ENCODE assay signal across 11 mouse cellular contexts in genomic region chr4:133159646-133160045, GRCm38 (mm10). TPM values are rescaled to one million over a fixed set of nuclear protein-coding genes. Genes with fewer than 3 reads are reported as not detected.
DNase-seq lines count a peak whose midpoint lies in the region; ATAC-seq and TF ChIP-seq lines count a peak whose summit lies in the region.
"Had no signal": no experiment of that assay in that cellular context is flagged by ENCODE, and none has a peak within 500 bp of the region (broad histone marks: within the 10 kb centered on the region; RNA-seq: fewer than 3 reads in every experiment).

No protein-coding gene starts in this region.

- no peaks in the 10 kb centered on the region for H3K9me3 ChIP-seq in heart, embryonic 13.5 days
- no peaks in the 10 kb centered on the region for H3K9me3 ChIP-seq in heart, embryonic 10.5 days
- no peaks in the 10 kb centered on the region for H3K9me3 ChIP-seq in MEL (replicated peaks; ENCODE audit: insufficient read depth, low read length)
- H3K9me3 ChIP-seq in midbrain, embryonic 16.5 days (replicated peaks; ENCODE audit: control insufficient read depth, low read length, poor library complexity, severe bottlenecking), result no peaks in the 10 kb centered on the region
- H3K9me3 ChIP-seq: hindbrain, embryonic 15.5 days had no signal

- 0 out of 4 replicates have a peak, but pooled peaks of 1 of the 2 experiments have one; percentile 16 for TF ChIP-seq EP300 in MEL (IDR thresholded peaks at IDR 0.05; ENCODE audit: low read depth in 1 of 2, low read length in 2 of 2)

- TF ChIP-seq POLR2A in MEL (IDR thresholded peaks at IDR 0.05; ENCODE audit: control insufficient read depth in 1 of 2, insufficient read depth in 1 of 2, low read depth in 1 of 2, low read length in 2 of 2, poor library complexity in 1 of 2), result no peak

- TF ChIP-seq RAD21 in MEL (IDR thresholded peaks at IDR 0.05; ENCODE audit: low read depth, low read length), result no peak

- 79% methylated on average over 4 of the region's 4 CpGs for WGBS in heart, embryonic 13.5 days
- WGBS in heart, embryonic 10.5 days, result 86% methylated on average over 4 of the region's 4 CpGs
- 19% methylated on average over 4 of the region's 4 CpGs for WGBS in macrophage (ENCODE audit: missing documents)
- WGBS in midbrain, embryonic 16.5 days, result 55% methylated on average over 4 of the region's 4 CpGs

- no peak overlapping the region for H3K9ac ChIP-seq in heart, embryonic 13.5 days
- no peak overlapping the region for H3K9ac ChIP-seq in MEL (ENCODE audit: control insufficient read depth, low read depth, low read length, poor library complexity, severe bottlenecking)
- H3K9ac ChIP-seq in midbrain, embryonic 16.5 days (ENCODE audit: low read depth, low read length), result no peak overlapping the region
- H3K9ac ChIP-seq: hindbrain, embryonic 15.5 days had no signal

- ATAC-seq in heart, embryonic 13.5 days (ENCODE audit: extremely low read depth, insufficient number of reproducible peaks, low FRiP score, low TSS enrichment), result no peak
- ATAC-seq in midbrain, embryonic 16.5 days, result no peak
- no peak for ATAC-seq in inflammation-experienced regulatory T-cells, adult 6 months

- peak overlapping the region; percentile 50 for H3K27ac ChIP-seq in heart, embryonic 13.5 days (replicated peaks)
- H3K27ac ChIP-seq in heart, embryonic 10.5 days, result no peak overlapping the region
- H3K27ac ChIP-seq in MEL (ENCODE audit: control insufficient read depth, low read depth, low read length) (0 out of 2 replicates have a peak overlapping the region, but pooled peaks have one; percentile 17), macrophage (peak overlapping the region; percentile 91)
- H3K27ac ChIP-seq in midbrain, embryonic 16.5 days (ENCODE audit: low read length), result no peak overlapping the region
- H3K27ac ChIP-seq: hindbrain, embryonic 15.5 days had no signal

- H3K36me3 ChIP-seq in heart, embryonic 13.5 days, result peaks cover 32% of the 10 kb centered on the region
- H3K36me3 ChIP-seq in heart, embryonic 10.5 days, result peaks cover 14% of the 10 kb centered on the region
- H3K36me3 ChIP-seq in MEL (ENCODE audit: control insufficient read depth in 1 of 2, insufficient read depth in 2 of 2, low read length in 2 of 2), result peaks cover 5 to 11% of the 10 kb centered on the region in 2 experiments
- H3K36me3 ChIP-seq in macrophage (ENCODE audit: inconsistent target), result no peaks in the 10 kb centered on the region
- no peaks in the 10 kb centered on the region; the same call in 1 of the 2 replicates for H3K36me3 ChIP-seq in midbrain, embryonic 16.5 days (ENCODE audit: control insufficient read depth, insufficient read depth, low read length)
- H3K36me3 ChIP-seq: hindbrain, embryonic 15.5 days had no signal

- H3K4me3 ChIP-seq in heart, embryonic 13.5 days, result no peak overlapping the region
- H3K4me3 ChIP-seq in heart, embryonic 10.5 days, result no peak overlapping the region
- H3K4me3 ChIP-seq in MEL (ENCODE audit: control insufficient read depth in 1 of 2, insufficient read depth in 1 of 2, low read depth in 2 of 2, low read length in 2 of 2) (no peak overlapping the region), macrophage (ENCODE audit: inconsistent target) (no peak overlapping the region)
- no peak overlapping the region for H3K4me3 ChIP-seq in midbrain, embryonic 16.5 days (ENCODE audit: low read depth, low read length)
- H3K4me3 ChIP-seq: hindbrain, embryonic 15.5 days had no signal

- no peaks in the 10 kb centered on the region for H3K27me3 ChIP-seq in heart, embryonic 13.5 days (replicated peaks)
- H3K27me3 ChIP-seq in heart, embryonic 10.5 days (ENCODE audit: insufficient read depth, poor library complexity, severe bottlenecking), result no peaks in the 10 kb centered on the region
- H3K27me3 ChIP-seq in MEL (ENCODE audit: control insufficient read depth in 1 of 2, insufficient read depth in 2 of 2, low read length in 2 of 2), result no peaks in the 10 kb centered on the region
- no peaks in the 10 kb centered on the region for H3K27me3 ChIP-seq in midbrain, embryonic 16.5 days (ENCODE audit: control insufficient read depth, insufficient read depth, low read depth, low read length)
- H3K27me3 ChIP-seq: hindbrain, embryonic 15.5 days had no signal

- no peak for DNase-seq in heart, embryonic 10.5 days (ENCODE audit: low spot score)
- DNase-seq in 416B (ENCODE audit: low read depth) (peak; percentile 56), MEL (ENCODE audit: low read depth, low spot score) (peak; percentile 70)

- peaks cover 54% of the 10 kb centered on the region for H3K4me1 ChIP-seq in heart, embryonic 13.5 days
- peaks cover 32% of the 10 kb centered on the region for H3K4me1 ChIP-seq in heart, embryonic 10.5 days
- peaks cover 5 to 10% of the 10 kb centered on the region in 2 experiments; a peak in 3 of 4 replicates for H3K4me1 ChIP-seq in MEL (ENCODE audit: control insufficient read depth in 1 of 2, insufficient read depth in 2 of 2, low read length in 2 of 2)
- peaks cover 4% of the 10 kb centered on the region; the same call in 1 of the 2 replicates for H3K4me1 ChIP-seq in midbrain, embryonic 16.5 days (ENCODE audit: control insufficient read depth, insufficient read depth, low read length)
- H3K4me1 ChIP-seq: hindbrain, embryonic 15.5 days had no signal

- H3K79me2 ChIP-seq in MEL (ENCODE audit: control insufficient read depth, insufficient read depth, low read length, poor library complexity) (peaks cover 17% of the 10 kb centered on the region; the same call in 1 of the 2 replicates), macrophage (ENCODE audit: inconsistent target) (peaks cover 95% of the 10 kb centered on the region)

- TF ChIP-seq CTCF in MEL (IDR thresholded peaks at IDR 0.05 in 2 of 3, conservative IDR thresholded peaks at IDR 0.05 in 1 of 3; ENCODE audit: control insufficient read depth in 1 of 3, insufficient read depth in 1 of 3, low read depth in 2 of 3, low read length in 3 of 3, poor library complexity in 1 of 3, severe bottlenecking in 1 of 3), result no peak

- H3K4me2 ChIP-seq in heart, embryonic 13.5 days, result no peak overlapping the region
- no peak overlapping the region for H3K4me2 ChIP-seq in midbrain, embryonic 16.5 days (ENCODE audit: low read length)
- H3K4me2 ChIP-seq: hindbrain, embryonic 15.5 days had no signal

TF ChIP-seq in MEL, 35 proteins besides CTCF, POLR2A, EP300 and RAD21:
- TF ChIP-seq ZC3H11A (IDR thresholded peaks at IDR 0.05; ENCODE audit: low read depth, low read length) (no peak), MYC (IDR thresholded peaks at IDR 0.05; ENCODE audit: low read depth, low read length) (peak; percentile 46; the same call in 1 of the 2 replicates), SIN3A (IDR thresholded peaks at IDR 0.05; ENCODE audit: low read length) (peak; percentile 44; the same call in 1 of the 2 replicates), MXI1 (IDR thresholded peaks at IDR 0.05; ENCODE audit: low read depth, low read length) (peak; percentile 56), MAZ (IDR thresholded peaks at IDR 0.05; ENCODE audit: low read depth, low read length) (no peak), MAX (IDR thresholded peaks at IDR 0.05; ENCODE audit: low read length) (no peak)

RNA-seq across cellular contexts. Expression of gene Wasf2, which starts 29.3 kb away (rescaled TPM):
- 64.6 and 72.7 TPM in 2 replicates for polyA plus RNA-seq in heart, embryonic 13.5 days (2015; fragmentation: Nextera tagmentation; extraction: Ambion mirVana)
- 51.1 and 58.5 TPM in 2 replicates for polyA plus RNA-seq in heart, embryonic 10.5 days (2016; fragmentation: Nextera tagmentation; extraction: Ambion mirVana)
- total RNA-seq in MEL (2012; rRNA removed), result 16.4 and 18.4 TPM in 2 replicates
- polyA plus RNA-seq in MEL (2012; ENCODE audit: insufficient read depth in 1 of 2, insufficient read length in 2 of 2, low read depth in 1 of 2, low replicate concordance in 2 of 2, missing spikeins in 1 of 2), result 10 to 100 TPM in 1 of 2 experiments, not detected in 1; 53.7 TPM
- 100 to 1,000 TPM in 21 of 26 experiments, 10 to 100 TPM in 5; 72.9 to 153 (median 117) TPM for total RNA-seq in macrophage (2018; cell fraction: chromatin; rRNA removed)
- total RNA-seq in macrophage (2018; cell fraction: cytosol; rRNA removed), result 100 to 1,000 TPM; 107 to 139 (median 117) TPM
- total RNA-seq in macrophage (2018; cell fraction: nucleus; rRNA removed), result 100 to 1,000 TPM in 13 of 26 experiments, 10 to 100 TPM in 13; 73.3 to 148 (median 98.6) TPM
- 68.1 to 117 TPM (median 91.5 TPM) in 3 replicates for polyA plus RNA-seq in macrophage (2018)
- polyA plus RNA-seq in midbrain, embryonic 16.5 days (2015; fragmentation: Nextera tagmentation; extraction: Ambion mirVana), result 20.1 and 27.1 TPM in 2 replicates
- polyA plus RNA-seq in inflammation-experienced regulatory T-cells, adult 6 months (2017; shearing (Covaris generic)), result 100 to 1,000 TPM in 1 of 3 experiments, 10 to 100 TPM in 2; 70.4 to 110 (median 79.7) TPM

RNA-seq across cellular contexts. Expression of gene Cd164l2, which starts 52.3 kb away (rescaled TPM):
- polyA plus RNA-seq in heart, embryonic 13.5 days (2015; fragmentation: Nextera tagmentation; extraction: Ambion mirVana), result 0.56 and 0.57 TPM in 2 replicates
- 0.39 and 1.3 TPM in 2 replicates for polyA plus RNA-seq in heart, embryonic 10.5 days (2016; fragmentation: Nextera tagmentation; extraction: Ambion mirVana)
- not detected in 2 replicates for total RNA-seq in MEL (2012; rRNA removed)
- polyA plus RNA-seq in MEL (2012; ENCODE audit: insufficient read depth in 1 of 2, insufficient read length in 2 of 2, low read depth in 1 of 2, low replicate concordance in 2 of 2, missing spikeins in 1 of 2) (not detected), macrophage (2018) (not detected in 3 replicates)
- not detected for total RNA-seq in macrophage (2018; cell fraction: chromatin; rRNA removed)
- not detected for total RNA-seq in macrophage (2018; cell fraction: cytosol; rRNA removed)
- total RNA-seq in macrophage (2018; cell fraction: nucleus; rRNA removed), result 1 to 10 TPM in 1 of 26 experiments, under 1 TPM in 2, not detected in 23; 0.85 to 3.4 (median 0.88) TPM
- 3.8 and 4.1 TPM in 2 replicates for polyA plus RNA-seq in midbrain, embryonic 16.5 days (2015; fragmentation: Nextera tagmentation; extraction: Ambion mirVana)
- polyA plus RNA-seq in inflammation-experienced regulatory T-cells, adult 6 months (2017; shearing (Covaris generic)), result not detected
- polyA plus RNA-seq: forebrain, embryonic 11.5 days had no signal

RNA-seq across cellular contexts. Expression of gene Gpr3, which starts 52.7 kb away (rescaled TPM):
- polyA plus RNA-seq in heart, embryonic 13.5 days (2015; fragmentation: Nextera tagmentation; extraction: Ambion mirVana), result 0.14 and 0.28 TPM in 2 replicates
- 0.09 and 0.18 TPM in 2 replicates for polyA plus RNA-seq in heart, embryonic 10.5 days (2016; fragmentation: Nextera tagmentation; extraction: Ambion mirVana)
- total RNA-seq in MEL (2012; rRNA removed), result 0.08 TPM in 1 of 2 replicates, not detected in the other
- under 1 TPM in 1 of 2 experiments, not detected in 1; 0.35 TPM for polyA plus RNA-seq in MEL (2012; ENCODE audit: insufficient read depth in 1 of 2, insufficient read length in 2 of 2, low read depth in 1 of 2, low replicate concordance in 2 of 2, missing spikeins in 1 of 2)
- total RNA-seq in macrophage (2018; cell fraction: chromatin; rRNA removed), result not detected
- total RNA-seq in macrophage (2018; cell fraction: cytosol; rRNA removed), result under 1 TPM in 1 of 26 experiments, not detected in 25; 0.07 TPM
- total RNA-seq in macrophage (2018; cell fraction: nucleus; rRNA removed), result under 1 TPM in 1 of 26 experiments, not detected in 25; 0.59 TPM
- polyA plus RNA-seq in macrophage (2018), result not detected in 3 replicates
- 1.5 and 2.0 TPM in 2 replicates for polyA plus RNA-seq in midbrain, embryonic 16.5 days (2015; fragmentation: Nextera tagmentation; extraction: Ambion mirVana)
- not detected for polyA plus RNA-seq in inflammation-experienced regulatory T-cells, adult 6 months (2017; shearing (Covaris generic))
- total RNA-seq: gastrocnemius, postnatal 4 days had no signal
- polyA plus RNA-seq: stomach, embryonic 14.5 days had no signal

Comparison
In these comparisons a context has a peak if more than half of its experiments do, and no peak if none do; other contexts are left out.
1. H3K27ac ChIP-seq: peak in heart, embryonic 13.5 days (single experiment), MEL (single experiment) and macrophage (single experiment); none in heart, embryonic 10.5 days (single experiment) and midbrain, embryonic 16.5 days (single experiment).